Mouse (Mus musculus): ENCODE results near the gene Gm10428.
"Not testable (repeated sequence)": the region's sequence is repeated elsewhere in the genome, so short reads cannot be mapped to it uniquely, and the experiment has no call there.

Gm10428 gene

GRCm38 (mm10) chr11:62752780-62753179 is at the start of gene Gm10428:
Gene Gm10428, plus strand, starts transcription at chr11:62753100.
- no peak for DNase-seq (ENCODE audit: low read depth, low spot score)

DNA sequence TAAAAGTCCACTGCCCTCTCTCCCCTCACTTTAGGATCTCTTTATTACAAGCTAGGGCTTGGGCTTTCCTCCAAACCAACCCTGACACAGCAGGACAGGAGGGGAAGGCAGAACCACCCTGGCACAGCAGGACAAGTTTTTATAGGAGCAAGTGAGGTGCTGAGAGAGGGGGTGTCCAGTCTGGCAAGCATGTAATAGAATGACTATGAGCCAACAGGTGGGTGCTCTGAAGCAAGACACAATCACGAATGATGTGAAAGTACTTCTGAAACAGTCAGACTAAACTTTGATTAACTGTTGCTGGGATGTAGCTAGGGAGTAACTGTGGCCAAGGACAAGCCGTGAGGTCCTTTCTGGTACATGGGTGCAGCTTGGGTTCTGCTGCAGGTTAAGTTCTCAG is 46.8 kb upstream of the Gm10428 start:
- no peak for DNase-seq (ENCODE audit: low read depth, low spot score)

- DNase-seq (ENCODE audit: low read depth, low spot score) = no peak
Observed at GRCm38 (mm10) chr11:62708252-62708651, 44.6 kb upstream of the Gm10428 start.

GRCm38 (mm10) chr11:62710657-62711056 is 42.2 kb upstream of the Gm10428 start:
- no peak for DNase-seq (ENCODE audit: low read depth, low spot score)

DNA sequence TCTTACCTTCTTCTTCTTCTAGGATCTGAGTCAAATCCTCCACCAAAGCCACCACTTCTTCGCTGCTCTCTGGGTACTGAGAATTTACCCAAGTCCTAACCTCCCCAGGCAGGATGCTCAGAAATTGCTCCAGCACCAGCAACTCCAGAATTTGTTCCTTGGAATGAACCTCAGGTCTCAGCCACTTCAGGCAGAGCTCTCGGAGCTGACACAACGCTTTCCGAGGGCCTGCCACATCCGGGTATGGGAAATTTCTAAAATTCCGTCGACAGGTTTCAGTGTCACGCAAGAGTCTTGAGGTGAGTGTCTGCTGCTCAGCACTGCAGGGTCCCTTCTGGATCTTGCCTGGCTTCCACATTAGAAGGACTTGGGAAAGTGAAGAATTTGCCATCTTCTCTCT is 24.6 kb upstream of the Gm10428 start:
- DNase-seq (ENCODE audit: low read depth, low spot score) = no peak

DNA sequence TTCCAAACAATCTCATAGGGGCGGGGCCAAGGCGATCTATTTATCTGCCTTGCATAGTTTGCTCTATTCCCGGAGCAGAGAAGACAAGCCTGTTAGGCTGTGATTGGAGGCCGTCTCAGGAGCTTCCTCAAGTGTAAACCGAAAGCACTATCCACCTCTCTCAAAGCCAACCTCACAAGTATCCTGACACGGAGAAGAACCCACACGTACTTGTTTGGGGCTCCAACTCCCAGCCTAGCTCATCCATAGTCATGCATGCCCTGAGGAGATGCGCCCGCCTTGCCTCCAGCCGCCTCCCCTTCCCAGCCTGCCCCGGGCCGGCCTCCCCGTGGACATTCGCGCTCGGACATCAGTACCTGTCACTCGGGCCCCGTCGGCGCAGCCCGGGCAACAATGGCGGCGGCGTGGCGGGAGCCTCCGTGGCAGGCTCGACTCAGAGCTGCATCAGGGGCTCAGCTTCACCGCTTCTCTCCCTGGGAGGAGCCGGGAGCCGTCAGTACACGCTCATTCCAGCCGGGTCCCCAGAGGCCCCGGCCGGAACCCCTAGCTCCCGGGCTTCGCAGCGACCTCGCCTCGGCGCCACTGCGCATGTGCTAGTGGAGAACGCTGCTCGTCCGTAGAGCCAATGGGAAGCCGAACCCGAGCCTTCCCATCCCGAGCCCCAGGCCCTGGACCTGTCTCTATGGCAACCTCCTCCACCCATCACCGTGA is 21.4 kb upstream of the Gm10428 start, which contains the start of gene Zfp287:
TSS of gene Zfp287 (minus strand) at position 595 of the 711 bp plus-strand sequence.
- no peak for DNase-seq (ENCODE audit: low read depth, low spot score)

- no peak for DNase-seq (ENCODE audit: low read depth, low spot score)
Observed at GRCm38 (mm10) chr11:62732022-62732387, 20.9 kb upstream of the Gm10428 start.

GRCm38 (mm10) chr11:62732665-62733064 is 20.2 kb upstream of the Gm10428 start:
- DNase-seq (ENCODE audit: low read depth, low spot score) = no peak

DNA sequence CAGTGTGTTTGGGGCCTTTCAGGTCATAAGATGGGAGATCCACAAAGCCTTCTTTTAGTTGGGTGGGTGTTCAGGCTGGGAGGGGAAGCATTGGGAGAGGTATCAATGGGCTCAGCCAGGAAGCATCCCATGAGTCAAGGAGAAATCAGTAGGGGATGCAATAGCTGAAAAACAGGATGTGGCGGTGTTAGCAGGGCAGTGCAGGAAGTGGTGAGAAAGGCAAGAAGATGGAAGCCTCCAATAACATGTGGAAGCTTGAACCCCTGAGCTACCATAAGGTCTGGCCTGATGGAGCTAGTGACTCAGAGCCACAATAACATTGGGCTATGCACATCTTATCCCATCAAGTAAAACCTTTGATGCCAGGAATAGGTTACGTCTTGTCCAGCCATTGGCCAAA is 11.7 kb upstream of the Gm10428 start:
- DNase-seq (ENCODE audit: low read depth, low spot score) = no peak

- DNase-seq (ENCODE audit: low read depth, low spot score) = no peak
Observed at GRCm38 (mm10) chr11:62742261-62742957, 10.5 kb upstream of the Gm10428 start.

GRCm38 (mm10) chr11:62744103-62744502 is 8.8 kb upstream of the Gm10428 start:
- DNase-seq (ENCODE audit: low read depth, low spot score) = no peak

GRCm38 (mm10) chr11:62746001-62746533 is 6.8 kb upstream of the Gm10428 start:
- DNase-seq (ENCODE audit: low read depth, low spot score) = no peak

DNA sequence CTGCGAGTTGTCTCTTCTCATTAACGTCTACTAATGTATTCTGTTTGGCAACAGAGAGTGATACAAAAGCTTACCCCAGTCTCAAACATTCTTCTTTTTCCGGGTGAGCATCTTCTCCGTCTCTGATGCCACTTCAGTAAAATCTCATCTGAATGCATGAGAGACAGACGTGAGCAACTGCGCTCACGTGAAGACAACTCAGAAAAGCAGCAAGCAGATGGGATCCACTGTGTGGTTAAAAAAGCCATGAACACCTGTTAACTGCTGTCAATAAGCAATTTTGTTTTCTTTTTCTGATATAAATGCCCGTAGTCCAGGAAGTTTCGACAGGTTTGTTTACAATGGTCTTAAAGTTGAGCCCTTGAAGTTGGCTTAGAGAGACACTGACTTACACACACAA is 5.7 kb upstream of the Gm10428 start:
- no peak for DNase-seq (ENCODE audit: low read depth, low spot score)

- DNase-seq (ENCODE audit: low read depth, low spot score) = no peak
Observed at GRCm38 (mm10) chr11:62748062-62748461, 4.8 kb upstream of the Gm10428 start.

- not testable (repeated sequence) for DNase-seq (ENCODE audit: low read depth, low spot score)
Observed at GRCm38 (mm10) chr11:62749445-62749844, 3.5 kb upstream of the Gm10428 start.

DNA sequence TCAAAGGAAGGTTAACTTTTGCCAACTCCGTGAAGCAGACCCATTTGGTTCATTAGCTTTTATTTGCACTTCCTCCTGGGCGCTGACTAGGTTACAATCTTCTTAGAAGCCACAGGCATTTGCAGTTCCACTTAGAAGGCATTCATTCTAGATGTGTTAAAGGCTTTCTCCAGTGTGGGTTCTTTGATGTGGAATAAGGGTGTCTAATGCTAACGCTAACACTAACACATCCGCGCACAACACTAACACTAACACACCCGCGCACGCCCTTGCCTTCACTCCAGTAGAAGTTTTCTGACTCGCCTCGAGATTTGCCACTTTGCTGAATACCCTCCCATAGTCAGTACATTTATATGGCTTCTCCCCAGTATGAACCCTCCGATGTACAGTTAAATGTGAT is 709 bp upstream of the Gm10428 start:
- DNase-seq (ENCODE audit: low read depth, low spot score) = no peak

DNA sequence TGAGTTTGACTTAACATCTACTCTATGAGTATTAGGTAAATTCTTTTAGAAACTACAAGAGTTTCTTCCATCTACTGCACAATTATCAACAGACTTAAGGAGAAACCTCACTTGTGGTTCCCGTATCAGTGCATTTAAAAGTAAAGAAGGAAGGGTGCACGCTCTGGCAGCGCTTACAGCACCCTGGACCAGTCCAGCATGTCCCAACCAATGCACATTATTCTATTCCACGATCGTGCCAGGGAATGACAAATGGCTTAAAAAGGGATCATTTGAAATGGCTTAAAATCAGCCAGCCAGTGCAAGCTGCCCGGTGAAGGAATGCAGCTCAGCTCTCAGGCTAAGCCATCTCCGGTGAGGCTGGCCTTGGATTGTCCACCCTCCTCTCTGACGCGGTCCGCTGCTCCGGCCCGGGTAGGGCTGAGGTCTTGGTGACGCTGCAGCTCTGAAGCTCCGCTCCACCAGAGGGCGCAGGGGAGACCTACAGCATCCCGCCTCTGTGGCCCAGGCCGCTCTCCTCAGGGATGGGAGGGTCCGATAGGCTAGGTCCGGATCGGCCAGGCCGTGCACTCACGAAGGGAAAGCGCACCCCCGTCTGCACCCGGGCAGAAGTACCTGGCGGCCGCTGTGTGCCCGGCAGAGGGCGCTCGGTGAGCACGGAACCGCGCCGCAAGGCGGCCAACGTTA is 3.7 kb downstream of the Gm10428 start:
- no peak for DNase-seq (ENCODE audit: low read depth, low spot score)

GRCm38 (mm10) chr11:62757143-62757507 is 4.2 kb downstream of the Gm10428 start:
- no peak for DNase-seq (ENCODE audit: low read depth, low spot score)

GRCm38 (mm10) chr11:62757906-62758305 is 5.0 kb downstream of the Gm10428 start:
- DNase-seq (ENCODE audit: low read depth, low spot score) = no peak

DNA sequence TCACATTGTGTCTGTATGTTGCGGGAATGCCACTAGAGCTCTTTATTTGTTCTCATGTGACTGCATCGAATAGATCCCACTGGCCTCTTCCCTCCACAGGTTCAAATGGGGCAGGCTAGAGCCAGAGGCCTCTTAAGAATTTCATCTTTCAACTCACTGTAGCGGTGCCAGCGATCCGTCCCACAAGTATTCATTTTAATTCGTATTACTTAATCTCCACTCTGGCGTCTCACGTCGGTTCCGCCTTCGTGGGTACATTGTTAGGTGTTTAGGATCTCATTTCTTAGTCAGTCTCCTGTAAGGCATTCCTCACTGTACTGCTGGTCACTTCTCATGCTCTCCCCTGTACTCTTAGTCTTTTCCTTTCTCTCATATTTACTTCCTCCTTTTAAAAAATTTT is 5.6 kb downstream of the Gm10428 start:
- no peak for DNase-seq (ENCODE audit: low read depth, low spot score)

- no peak for DNase-seq (ENCODE audit: low read depth, low spot score)
Observed at GRCm38 (mm10) chr11:62760755-62761457, 8.0 kb downstream of the Gm10428 start.

DNA sequence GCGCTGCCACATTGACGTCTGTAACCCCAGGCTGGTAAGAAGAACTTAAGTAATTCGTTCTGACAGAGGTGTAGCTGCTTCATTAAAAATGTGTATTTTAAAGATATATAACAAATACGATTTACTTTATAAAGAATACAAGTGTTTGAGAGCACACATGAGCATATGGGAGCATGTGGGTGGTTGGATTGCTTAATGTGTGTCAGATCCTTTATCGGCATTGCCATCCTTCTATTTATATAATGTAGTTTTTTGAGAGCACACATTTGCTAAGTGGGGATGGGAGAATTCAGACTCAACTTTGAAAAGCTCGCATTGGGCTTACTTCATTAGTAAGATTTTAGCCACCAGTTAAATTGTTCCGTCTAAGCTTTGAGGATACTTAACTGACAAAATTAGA is 23.6 kb downstream of the Gm10428 start:
- DNase-seq (ENCODE audit: low read depth, low spot score) = no peak
